Mouse (Mus musculus): ENCODE measurements around the gene Pfkfb3.

Pfkfb3 gene

DNA sequence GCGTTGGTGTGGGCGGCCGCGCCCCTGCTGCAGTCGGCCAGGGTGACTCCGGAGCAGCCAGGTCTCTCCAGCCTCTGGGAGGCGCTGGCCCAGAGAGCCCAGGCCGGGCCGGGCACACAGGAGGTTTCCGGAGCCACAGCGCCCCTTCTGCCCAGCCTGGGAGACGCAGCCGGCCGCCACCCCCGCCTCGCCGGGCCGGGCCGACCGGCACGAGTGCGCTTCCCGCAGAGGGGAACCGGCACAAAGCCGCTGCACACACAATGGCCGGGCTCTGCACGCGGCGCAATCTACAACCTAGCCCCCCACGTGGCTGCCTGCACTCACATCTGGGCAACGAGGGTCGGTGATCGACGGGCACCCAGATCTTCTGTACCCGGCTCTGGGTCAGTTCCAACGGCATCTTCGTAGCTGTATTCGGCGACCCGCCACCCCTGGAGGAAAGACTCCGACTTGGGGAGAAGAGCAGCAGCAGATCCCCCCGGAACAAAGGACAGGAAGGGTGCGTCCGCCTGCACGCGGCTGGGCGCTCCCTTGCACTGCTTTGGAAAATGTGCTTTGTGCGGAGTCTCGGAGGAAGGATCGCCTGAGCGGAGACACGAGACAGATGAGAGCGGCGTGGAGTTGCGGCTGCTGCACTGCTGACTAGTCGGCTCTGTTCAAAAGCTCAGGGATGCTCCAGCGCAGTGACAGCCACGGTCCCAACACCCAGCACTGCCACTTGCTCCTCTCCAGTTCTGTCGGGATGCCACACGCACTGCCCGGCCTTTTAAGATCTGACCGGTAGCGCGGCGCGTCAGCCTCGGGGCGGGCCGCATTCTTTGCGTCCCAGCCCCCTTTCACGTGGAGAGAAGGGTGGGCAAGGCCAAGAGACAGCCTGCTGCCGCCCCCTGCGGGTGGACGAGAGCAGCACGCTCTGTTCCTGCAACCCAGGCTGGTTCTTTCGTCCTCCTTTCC, 52.3 kb downstream of the Pfkfb3 start:
- DNase-seq (ENCODE audit: low read depth, low spot score) = peak; percentile 88

DNA sequence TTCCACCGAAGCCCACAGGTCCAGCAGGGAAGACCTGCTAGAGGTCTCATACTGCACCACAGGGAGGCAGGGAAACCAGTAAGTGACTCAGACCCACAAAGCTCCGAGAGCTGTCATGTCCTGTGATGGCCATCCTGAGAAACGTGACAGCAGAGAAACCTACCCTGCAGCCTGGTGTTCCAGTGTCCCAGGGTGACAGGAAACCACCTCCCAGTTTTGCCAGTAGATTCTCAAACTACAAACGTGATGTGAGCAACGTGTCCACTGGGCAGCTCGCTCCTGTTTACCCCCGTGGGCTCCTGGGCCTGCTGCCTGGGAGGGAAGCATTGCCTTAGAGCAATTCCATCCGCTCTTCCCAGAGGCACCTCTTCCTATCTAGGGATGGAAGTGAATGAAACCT, 53.2 kb downstream of the Pfkfb3 start:
- DNase-seq (ENCODE audit: low read depth, low spot score) = no peak

DNA sequence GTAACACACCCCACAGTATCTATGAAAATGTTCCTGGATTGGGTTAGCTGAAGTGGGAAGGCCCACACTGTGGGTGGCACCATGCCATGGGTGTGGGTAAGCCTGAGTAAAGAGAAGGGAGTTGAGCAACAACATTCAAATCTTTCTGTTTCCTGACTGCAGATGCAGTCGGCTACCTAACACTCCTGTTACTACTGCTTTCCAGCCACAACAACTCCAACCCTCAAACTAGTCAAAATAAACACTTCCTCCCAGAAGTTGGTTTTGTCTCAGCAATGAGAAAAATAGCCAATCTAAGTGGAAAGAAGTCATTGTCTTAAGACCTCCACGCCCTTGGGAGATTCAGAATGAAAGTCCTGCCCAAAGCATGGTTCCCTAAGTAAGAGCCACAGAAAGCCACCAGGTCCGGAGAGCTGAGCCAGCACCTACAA, 57.3 kb downstream of the Pfkfb3 start:
- no peak for DNase-seq (ENCODE audit: low read depth, low spot score)

DNA sequence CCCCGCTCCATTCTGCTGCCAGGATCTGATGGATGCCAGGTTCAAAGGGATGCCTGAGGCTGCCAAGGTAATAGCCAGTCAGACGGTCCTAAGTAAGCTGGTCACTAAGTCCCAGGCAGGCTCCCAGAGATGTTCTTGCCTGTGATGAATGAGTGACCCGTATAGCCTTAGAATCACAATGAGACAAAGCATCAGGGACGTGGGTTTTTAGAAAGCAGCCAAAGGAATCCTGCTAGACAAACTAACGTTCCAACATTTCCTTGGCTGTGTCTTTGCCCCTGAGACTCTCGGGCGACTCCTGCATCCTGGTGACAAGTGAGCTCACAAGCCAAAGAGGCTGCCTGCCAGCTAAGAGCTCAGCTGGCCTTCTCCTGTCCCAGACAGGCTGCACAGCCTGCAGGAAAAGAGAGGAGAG, 59.0 kb downstream of the Pfkfb3 start:
- no peak for DNase-seq (ENCODE audit: low read depth, low spot score)

DNA sequence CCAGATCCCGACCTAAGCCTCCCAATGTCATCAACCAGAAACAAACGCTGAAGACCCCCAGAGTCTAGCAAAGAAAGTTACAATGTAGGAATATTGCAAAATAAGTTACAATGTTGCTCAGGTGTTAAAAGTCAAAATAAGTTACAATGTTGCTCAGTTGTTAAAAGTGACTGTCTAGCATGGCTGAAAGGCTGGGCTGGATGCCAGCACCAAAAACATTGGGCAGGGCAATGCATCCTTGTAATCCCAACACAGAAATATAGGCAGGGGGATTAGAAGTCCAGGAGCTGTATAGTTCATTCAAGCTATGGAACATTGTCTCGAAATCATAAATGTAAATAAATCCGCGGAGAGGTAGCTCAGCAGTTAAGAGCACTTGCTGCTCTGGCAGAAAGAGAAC, 61.0 kb downstream of the Pfkfb3 start:
- no peak for DNase-seq (ENCODE audit: low read depth, low spot score)

DNA sequence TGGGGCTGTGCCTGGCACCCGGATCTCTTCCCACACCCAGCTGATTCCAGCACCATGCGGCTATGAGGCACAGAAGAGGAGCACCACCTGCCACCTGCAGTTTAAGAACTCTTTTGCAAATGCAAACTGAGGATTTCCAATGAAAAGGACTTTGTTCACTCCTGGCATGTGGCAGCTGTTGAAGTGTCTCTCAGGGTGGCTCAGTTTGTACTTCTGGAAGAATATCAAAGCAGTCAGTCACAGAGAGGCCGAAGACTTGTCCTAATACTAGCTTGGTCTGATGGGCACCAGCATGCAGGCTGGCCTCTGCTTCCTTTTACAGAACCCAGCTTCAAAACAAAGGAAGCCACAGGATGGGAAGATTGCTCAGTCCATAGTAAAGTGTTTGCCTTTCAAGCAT, 62.4 kb downstream of the Pfkfb3 start:
- no peak for DNase-seq (ENCODE audit: low read depth, low spot score)

DNA sequence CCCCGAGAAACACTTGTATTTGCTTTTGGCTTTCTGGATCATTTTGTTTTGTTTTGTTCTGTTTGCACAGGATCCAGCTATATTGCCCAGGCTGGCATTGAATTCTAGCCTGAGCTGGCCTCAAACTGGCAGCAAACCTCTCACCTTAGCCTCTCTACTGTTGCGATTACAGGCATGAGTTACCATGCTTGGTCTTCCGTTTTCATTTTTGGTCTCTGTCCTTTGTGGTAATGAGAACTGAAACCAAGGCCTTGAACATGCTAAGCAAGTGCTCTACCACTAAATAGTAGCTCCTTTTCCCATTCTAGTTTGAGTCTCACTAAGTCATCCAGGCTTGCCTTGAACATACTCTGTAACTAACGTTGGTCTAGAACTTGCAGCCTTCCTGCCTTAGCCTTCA, 63.3 kb downstream of the Pfkfb3 start:
- no peak for DNase-seq (ENCODE audit: low read depth, low spot score)

DNA sequence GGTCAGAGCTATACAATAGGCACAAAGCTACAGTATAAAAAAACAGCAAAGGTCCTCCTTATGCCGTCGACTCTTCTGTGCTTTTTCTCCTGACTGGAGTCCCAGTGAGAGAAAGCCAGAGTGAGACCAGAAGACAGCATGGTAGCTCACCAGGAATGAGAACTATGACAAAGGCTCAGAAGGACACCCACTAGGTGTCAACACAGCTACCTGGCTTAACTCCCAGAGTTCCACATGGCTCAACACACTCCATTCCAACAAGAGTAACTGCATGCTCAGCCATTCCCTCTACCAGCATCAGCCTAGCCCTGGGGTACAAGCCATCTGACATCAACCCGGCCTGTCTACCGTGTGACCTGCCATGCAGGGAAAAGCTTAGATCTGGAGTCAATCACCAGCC, 70.7 kb downstream of the Pfkfb3 start:
- DNase-seq (ENCODE audit: low read depth, low spot score) = no peak

DNA sequence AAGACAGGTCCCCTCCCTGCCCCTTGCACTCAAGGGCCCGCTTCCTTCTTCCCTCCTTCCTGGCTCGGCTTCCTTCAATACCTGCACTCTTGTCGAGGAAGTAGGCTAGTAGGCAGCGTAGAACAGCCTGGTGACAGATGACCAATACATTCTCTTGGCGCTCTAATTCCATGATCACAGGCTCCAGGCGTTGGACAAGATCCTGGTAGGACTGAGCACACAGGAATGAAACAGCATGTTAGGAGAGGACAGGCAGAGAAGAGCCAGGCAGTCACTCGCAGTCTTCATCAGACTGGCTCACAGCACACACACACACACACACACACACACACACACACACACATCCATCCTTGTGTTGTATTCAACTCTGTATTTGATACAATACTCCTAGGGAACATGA, 71.5 kb downstream of the Pfkfb3 start:
- no peak for DNase-seq (ENCODE audit: low read depth, low spot score)

DNA sequence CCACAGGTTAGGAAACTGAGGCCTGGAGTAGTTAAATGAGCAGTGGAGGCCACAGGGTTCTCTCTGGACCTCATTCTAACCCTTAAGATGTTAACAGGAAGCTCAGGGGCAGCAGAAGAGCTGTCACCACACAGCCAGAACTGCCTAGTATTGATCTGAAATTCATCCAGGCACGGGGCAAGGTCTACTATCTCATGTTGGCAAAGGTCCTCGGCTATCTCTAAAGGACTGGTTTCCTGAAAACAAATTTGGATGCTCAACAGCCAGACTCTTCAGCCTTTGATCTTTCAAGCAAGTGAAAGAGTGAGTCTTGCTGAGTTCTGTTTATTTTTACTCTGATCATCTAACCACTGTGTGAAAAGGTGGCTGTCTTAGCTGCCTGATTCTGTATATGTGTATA, 74.9 kb downstream of the Pfkfb3 start:
- no peak for DNase-seq (ENCODE audit: low read depth, low spot score)

DNA sequence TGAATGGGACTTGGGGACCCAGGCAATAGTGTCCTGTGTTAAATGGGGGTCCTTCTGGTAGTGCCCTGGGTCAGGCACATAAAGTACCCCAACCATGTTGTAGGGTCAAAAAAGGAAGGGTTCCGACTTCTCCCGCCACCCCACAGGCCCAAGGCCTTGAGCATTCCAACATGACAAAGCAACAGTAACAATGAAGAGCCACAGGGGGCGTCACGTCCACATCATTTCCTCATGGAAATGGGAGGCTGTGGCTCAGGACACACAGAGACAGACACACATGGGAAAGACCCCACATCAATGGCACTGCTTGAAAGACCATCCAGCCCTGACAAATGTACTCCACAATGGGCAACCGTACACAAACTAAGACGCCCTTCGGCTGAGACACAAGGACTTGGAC, 78.6 kb downstream of the Pfkfb3 start:
- DNase-seq (ENCODE audit: low read depth, low spot score) = no peak

DNA sequence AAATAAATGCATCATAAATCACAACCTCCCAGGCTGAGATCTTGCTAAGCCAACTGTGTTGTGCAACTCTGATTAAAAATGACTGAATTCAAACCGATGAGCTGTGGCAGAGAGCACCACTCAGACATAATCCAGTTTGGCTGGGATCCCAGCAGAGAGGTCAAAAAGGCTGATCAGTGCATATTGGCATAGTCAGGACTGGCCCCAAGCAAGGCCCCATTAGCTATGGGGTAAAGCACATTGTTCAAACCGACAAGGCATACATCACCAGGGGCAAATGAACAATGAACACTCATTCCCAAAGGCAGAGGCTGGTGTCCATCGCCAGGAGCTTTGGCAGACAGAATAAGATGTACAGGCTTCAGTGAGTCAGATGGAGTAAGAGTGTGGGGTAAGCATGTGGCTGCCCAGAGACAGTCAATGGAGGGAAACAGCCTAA, 89.2 kb downstream of the Pfkfb3 start:
- DNase-seq (ENCODE audit: low read depth, low spot score) = no peak

DNA sequence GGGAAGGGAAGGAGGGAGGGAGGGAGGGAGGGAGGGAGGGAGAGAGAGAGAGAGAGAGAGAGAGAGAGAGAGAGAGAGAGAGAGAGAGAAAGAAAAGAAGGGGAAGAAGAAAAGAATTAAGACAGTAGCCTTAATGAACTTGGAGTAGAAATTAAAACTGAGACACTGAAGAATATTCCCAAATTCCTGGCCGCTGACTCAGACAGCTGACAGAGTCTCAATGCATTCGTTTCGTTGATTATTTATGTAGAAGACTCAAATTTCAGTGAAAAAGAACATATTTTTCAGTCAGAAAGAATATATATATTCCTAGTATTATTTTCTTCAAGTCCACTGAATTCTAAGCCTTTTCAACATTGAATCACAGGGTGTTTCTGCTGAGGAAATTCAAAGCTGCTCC, 92.9 kb downstream of the Pfkfb3 start:
- DNase-seq (ENCODE audit: low read depth, low spot score) = no peak

DNA sequence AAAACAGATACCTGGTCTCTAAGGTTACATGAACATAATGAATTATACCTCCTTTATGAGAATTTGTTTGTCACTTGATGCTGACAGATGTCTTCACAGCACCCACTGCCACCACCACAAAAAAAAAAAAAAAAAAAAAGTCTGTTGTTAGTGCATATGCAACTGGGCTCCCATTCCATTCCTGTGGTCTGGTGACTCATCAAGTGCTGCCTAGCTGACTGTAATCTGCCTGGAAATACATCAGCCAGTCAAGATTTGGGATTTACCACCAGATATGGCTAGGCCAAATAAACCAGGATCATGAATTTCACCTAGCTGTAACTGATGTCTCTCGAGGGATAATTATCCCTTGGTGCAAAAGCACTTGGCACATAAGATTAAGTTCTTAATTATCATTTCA, 95.4 kb downstream of the Pfkfb3 start:
- no peak for DNase-seq (ENCODE audit: low read depth, low spot score)

DNA sequence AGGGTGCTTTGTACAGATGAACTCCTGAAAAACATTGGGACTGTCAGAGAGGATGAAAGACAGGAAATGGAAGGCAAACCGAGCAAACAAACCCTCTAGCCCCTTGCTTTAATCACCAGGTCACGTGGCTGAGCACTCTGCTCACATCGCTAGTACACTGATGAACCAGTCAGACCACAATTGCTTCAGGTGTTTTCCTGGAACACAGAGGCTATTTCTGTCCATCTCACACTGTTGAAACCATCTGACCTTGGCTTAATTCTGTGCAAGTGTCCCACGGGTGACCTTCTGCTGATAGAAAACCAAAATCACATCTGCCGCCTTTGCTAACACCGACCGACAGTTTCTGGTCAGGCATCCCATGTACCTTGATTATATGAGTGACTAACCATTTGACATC, 96.0 kb downstream of the Pfkfb3 start:
- DNase-seq (ENCODE audit: low read depth, low spot score) = no peak

DNA sequence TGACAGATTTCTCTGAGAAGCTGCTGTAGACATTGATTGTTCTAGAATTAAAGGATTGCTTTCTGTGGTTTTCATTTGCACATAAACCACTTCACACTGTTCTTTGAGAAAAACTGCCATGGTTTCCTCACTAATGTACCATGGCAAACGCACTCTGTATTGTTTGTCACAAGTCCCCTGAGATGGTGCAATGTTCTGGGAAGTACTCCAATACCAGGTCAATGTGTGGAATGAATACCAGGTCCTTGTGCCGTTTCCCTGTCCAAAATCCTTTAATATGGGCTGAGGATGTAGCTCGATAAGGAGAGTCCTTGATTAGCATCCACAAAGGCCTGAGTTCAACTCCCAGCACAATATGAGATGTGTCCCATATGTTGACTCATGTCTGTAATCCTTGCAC, 105.2 kb downstream of the Pfkfb3 start:
- no peak for DNase-seq (ENCODE audit: low read depth, low spot score)

DNA sequence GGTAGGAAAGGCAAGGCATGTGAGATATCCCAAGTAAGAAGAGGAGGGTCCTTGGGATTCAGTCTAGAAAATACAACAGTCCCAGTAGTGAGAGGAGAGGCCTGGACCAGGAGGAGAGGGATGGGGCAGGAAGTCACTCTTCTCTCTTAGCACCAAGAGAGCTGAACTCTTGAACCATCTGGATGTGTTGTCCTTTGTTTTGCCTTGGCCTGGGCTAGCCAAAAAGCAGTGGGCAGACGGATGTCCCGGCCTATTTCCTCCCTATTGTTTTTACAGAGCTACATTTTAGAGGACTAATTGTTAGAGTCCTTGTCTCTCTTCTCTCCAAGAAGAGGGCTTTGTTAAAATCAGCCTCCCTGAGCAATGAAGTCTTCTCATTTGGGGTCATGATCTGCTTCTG, 106.0 kb downstream of the Pfkfb3 start:
- no peak for DNase-seq (ENCODE audit: low read depth, low spot score)

DNA sequence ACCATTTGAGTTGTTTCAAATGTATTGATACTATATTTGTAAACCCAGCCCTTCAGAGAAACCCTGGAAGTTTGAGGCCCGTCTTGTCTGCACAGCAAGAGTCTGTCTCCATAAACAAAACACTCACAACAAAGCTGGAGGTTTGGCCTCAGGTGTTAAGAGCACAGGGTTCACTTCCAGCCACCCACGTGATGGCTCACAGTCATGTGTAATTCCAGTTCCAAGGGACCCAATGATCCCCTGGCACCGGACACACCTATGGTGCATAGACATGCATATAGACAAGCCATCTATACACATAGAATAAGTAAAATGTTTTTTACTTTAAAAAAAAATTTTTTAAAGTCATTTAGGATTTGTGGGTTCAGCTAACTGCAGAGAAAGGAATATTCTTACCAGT, 108.2 kb downstream of the Pfkfb3 start:
- DNase-seq (ENCODE audit: low read depth, low spot score) = no peak

DNA sequence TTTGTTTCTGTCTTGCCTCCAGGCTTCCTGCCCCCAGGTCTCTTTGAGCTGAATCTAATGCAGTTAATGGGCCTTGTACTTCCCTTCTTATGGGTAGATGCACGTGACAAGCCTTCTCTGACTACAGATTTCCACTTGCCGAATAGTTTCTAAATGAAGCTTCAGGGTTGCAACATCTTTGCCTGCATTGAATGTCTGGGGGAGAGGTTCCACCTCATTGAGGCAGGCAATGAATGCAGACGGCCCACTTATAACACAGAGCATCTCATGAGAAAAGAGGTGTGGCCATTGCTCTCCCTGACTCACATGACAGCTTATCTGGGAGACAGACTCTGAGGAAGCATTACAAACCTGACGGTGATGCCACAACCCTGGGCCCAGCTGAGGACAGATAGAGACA, 112.0 kb downstream of the Pfkfb3 start:
- no peak for DNase-seq (ENCODE audit: low read depth, low spot score)

DNA sequence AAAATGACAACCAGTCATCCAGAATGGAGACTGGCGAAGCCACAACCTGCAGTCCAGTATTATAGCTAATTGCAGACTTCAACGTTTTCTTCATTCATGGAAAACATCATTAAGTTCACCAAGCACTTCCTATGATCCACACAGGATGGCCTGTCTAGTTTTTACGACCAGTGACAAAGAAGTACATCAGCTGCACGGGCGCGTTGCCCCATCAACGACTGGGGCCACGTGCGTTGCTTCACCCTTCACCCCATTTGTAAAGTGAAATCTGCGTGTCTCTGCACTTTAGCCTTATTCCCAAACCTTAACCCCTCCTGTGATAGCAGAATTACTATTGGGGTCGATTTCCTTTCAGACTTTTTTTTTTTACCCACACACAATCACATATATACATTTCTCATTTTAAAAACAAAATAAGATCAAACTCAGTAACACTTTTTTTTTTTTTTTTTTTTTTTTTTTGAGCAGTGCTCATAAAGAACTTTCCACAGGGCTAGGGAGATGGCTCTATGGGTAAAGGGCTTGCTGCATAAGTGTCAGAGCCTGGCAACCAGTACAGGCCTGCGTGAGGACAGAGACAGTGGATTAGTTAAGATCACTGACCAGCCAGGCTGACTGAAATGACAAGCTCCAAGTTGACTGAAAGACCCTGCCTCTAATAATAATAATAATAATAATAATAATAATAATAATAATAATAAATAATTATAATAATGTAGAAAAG, 115.5 kb downstream of the Pfkfb3 start:
- no peak for DNase-seq (ENCODE audit: low read depth, low spot score)

DNA sequence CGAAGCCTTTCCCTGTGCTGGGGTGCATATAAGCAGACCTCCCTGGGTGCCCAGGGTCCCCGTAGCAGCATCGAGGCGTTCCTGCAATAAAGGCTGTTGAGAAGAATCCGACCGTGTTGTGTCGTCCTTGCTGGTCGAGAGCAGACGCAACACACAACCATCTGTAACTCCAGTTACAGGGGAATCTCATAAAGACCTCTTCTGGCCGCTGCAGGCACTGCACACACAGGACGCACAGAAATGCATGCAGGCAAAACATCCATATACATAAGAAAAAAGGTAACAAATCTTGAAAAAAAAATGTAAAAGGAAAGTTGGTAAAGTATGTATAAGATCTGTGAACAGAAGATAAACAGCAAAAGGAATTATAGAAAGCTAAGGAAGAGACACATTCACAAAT, 117.5 kb downstream of the Pfkfb3 start:
- no peak for DNase-seq (ENCODE audit: low read depth, low spot score)

DNA sequence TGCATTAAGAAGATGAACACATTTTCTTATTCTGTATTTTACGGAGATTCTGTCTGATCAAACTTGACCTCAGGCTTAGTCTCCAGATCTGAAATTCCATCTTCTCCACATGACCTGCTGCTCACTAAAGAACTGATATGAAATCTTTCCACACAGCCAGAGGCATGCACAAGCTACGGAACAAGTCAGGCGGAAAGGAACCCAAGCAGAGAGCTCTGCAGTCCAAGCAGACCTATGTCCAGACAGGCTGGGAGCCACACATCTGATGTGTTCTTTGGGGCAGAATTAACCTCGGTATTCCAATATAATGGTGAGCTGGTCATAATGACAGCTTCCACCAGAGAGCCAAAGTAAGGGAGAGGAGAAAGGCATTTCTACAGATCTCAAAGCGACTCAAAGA, 120.5 kb downstream of the Pfkfb3 start:
- DNase-seq (ENCODE audit: low read depth, low spot score) = no peak

DNA sequence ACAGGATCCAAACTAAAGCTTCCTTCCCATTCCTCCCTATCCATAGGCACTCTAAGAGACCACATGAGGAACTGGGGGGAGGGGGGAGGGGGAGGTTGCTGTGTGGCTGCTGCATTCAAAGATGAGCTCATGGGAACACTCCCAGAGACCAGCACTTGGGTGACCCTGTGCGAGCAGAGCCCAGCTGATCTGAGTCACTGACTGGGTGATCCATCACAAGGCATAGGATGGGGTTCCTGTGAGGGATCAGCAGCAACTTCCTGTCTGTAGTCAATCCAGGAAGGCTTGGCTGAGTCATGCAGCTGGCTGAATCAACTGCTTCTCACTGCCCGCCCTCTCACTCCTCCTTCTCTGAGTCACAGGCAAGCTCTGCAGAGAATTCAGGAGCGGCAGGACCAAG, 124.3 kb downstream of the Pfkfb3 start:
- peak; percentile 20 for DNase-seq (ENCODE audit: low read depth, low spot score)

All from embryo, embryonic 11.5 days (tissue).